In the genomic region with DNA sequence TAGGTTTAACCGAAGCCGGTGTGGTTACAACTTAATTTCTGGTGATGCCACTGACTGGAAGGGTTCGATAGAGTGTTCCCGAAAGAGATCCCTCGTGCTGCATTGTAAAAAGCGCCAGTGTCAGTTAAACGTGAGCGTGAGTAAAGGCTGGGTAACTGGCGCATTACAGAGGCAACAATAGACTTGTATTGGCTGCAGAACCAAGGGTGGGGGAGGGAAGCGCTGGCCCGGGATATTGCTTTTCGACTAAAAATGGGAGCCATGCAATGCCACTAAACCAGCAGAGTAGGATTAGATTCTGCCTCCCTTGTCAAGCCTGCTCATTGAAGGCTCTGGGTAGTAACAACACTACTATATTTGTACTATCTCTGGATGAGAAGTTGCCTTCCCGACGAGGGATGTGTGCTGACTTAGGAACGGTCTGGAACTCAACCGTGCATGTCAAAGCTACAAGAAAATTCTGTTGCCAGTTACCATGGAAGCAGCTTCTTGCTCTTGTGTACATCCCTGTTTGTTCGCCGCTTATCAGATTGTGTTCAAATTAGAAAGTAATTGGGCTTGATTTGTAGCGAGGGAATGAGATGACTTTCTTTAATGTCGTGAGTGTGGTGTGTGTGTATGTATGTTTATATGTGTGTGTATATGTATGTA, we compare ENCODE assay signal across 8 mouse cellular contexts. TPM values are rescaled to one million over a fixed set of nuclear protein-coding genes. Genes with fewer than 3 reads are reported as not detected.
DNase-seq lines count a peak whose midpoint lies in the region; ATAC-seq and TF ChIP-seq lines count a peak whose summit lies in the region.

No protein-coding gene starts in this region.

- peak overlapping the region; percentile 99 for H3K4me2 ChIP-seq in heart, embryonic 13.5 days
- peak overlapping the region; percentile 98 for H3K4me2 ChIP-seq in limb, embryonic 15.5 days

- peaks cover 30% of the 10 kb centered on the region for H3K4me1 ChIP-seq in heart, embryonic 13.5 days
- peaks cover 25% of the 10 kb centered on the region for H3K4me1 ChIP-seq in limb, embryonic 15.5 days
- H3K4me1 ChIP-seq in olfactory bulb, adult 2 months (ENCODE audit: control insufficient read depth, insufficient read depth, low read length): peaks cover 5% of the 10 kb centered on the region

- peak overlapping the region; percentile 86 for H3K9ac ChIP-seq in heart, embryonic 13.5 days
- H3K9ac ChIP-seq in limb, embryonic 15.5 days: no peak overlapping the region

- H3K9me3 ChIP-seq in heart, embryonic 13.5 days: no peaks in the 10 kb centered on the region
- no peaks in the 10 kb centered on the region for H3K9me3 ChIP-seq in limb, embryonic 15.5 days

- WGBS in heart, embryonic 13.5 days: 7% methylated on average over 20 of the region's 20 CpGs
- 6% methylated on average over 20 of the region's 20 CpGs for WGBS in limb, embryonic 15.5 days
- 4% methylated on average over 20 of the region's 20 CpGs for WGBS in olfactory bulb, adult 2 months

- ATAC-seq in heart, embryonic 13.5 days (ENCODE audit: extremely low read depth, insufficient number of reproducible peaks, low FRiP score, low TSS enrichment): no peak
- ATAC-seq in limb, embryonic 15.5 days (ENCODE audit: insufficient number of reproducible peaks, low FRiP score, low TSS enrichment, low read depth): no peak
- ATAC-seq in monocyte, adult 5-6 weeks (replicated peaks; ENCODE audit: insufficient number of reproducible peaks, low FRiP score, low TSS enrichment, poor library complexity, severe bottlenecking): no peak

- DNase-seq in left cerebral cortex, postnatal 25 days (ENCODE audit: low spot score in 2 of 2): peak; percentile 48 to 51
- no peak for DNase-seq in left cerebral cortex, postnatal 4 days
- DNase-seq in cerebellum, adult 9-10 months: peak; percentile 55
- no peak for DNase-seq in spleen, adult 18-20 months

- no peak for TF ChIP-seq CTCF in olfactory bulb, adult 2 months (IDR thresholded peaks at IDR 0.05; ENCODE audit: insufficient read depth, low read depth, low read length)

- intact Hi-C loops in left cerebral cortex, postnatal 25 days (cut with DNase I): loop anchor here (5.0 to 10.0 kb wide), 3 partner anchors 55 to 795 kb away; no protein-coding TSS in a partner anchor
- intact Hi-C loops in left cerebral cortex, postnatal 4 days (cut with DNase I): loop anchor here (5.0 to 10.0 kb wide), 3 partner anchors 170 to 798 kb away; no protein-coding TSS in a partner anchor

- TF ChIP-seq POLR2A in olfactory bulb, adult 2 months (IDR thresholded peaks at IDR 0.05; ENCODE audit: insufficient read depth, low read depth, low read length): no peak

- peaks cover 72% of the 10 kb centered on the region for H3K27me3 ChIP-seq in heart, embryonic 13.5 days (replicated peaks)
- H3K27me3 ChIP-seq in limb, embryonic 15.5 days: peaks cover 29% of the 10 kb centered on the region

- no peaks in the 10 kb centered on the region for H3K36me3 ChIP-seq in heart, embryonic 13.5 days
- H3K36me3 ChIP-seq in limb, embryonic 15.5 days: no peaks in the 10 kb centered on the region

- H3K27ac ChIP-seq in heart, embryonic 13.5 days (replicated peaks): no peak overlapping the region
- H3K27ac ChIP-seq in limb, embryonic 15.5 days: no peak overlapping the region
- no peak overlapping the region for H3K27ac ChIP-seq in olfactory bulb, adult 2 months (ENCODE audit: insufficient read depth, low read depth, low read length)

- H3K4me3 ChIP-seq in heart, embryonic 13.5 days: peak overlapping the region; percentile 71
- H3K4me3 ChIP-seq in limb, embryonic 15.5 days: peak overlapping the region; percentile 71
- peak overlapping the region; percentile 67 for H3K4me3 ChIP-seq in olfactory bulb, adult 2 months (ENCODE audit: insufficient read depth, low read depth, low read length)

RNA-seq across cellular contexts. Expression of gene Cadm1, which starts 2.4 kb away (rescaled TPM):
- total RNA-seq in left cerebral cortex, postnatal 25 days (2021): 100 to 1,000 TPM; 214 to 251 TPM
- total RNA-seq in left cerebral cortex, postnatal 4 days (2021): 100 to 1,000 TPM; 235 to 290 TPM
- 15.8 and 16.0 TPM in 2 replicates for polyA plus RNA-seq in heart, embryonic 13.5 days (2015; fragmentation: Nextera tagmentation; extraction: Ambion mirVana)
- polyA plus RNA-seq in limb, embryonic 15.5 days (2015; fragmentation: Nextera tagmentation; extraction: Ambion mirVana): 30.0 and 33.0 TPM in 2 replicates
- polyA plus RNA-seq in olfactory bulb, adult 2 months (2012; ENCODE audit: insufficient read depth, insufficient read length, low replicate concordance, missing spikeins): not detected in 2 replicates
- total RNA-seq in monocyte, adult 5-6 weeks (2017): 0.10 to 1.3 TPM in 2 of 3 replicates, not detected in the other

Comparison
In these comparisons a context has a peak if more than half of its experiments do, and no peak if none do; other contexts are left out.
1. DNase-seq: peak in left cerebral cortex, postnatal 25 days (2 of 2) and cerebellum, adult 9-10 months (single experiment); none in left cerebral cortex, postnatal 4 days (single experiment) and spleen, adult 18-20 months (0 of 2).
2. RNA of gene Cadm1, which starts 2.4 kb away (total RNA-seq): 235 to 290 TPM in left cerebral cortex, postnatal 4 days and 214 to 251 TPM in left cerebral cortex, postnatal 25 days; 0.10 to 1.3 TPM in monocyte, adult 5-6 weeks; every median in the first group is over 10 times any median in the second.
3. Peak in every context shown above with its lines, with median percentiles within 50 percentile points of each other: H3K4me3 ChIP-seq.